Mouse (Mus musculus) left cerebral cortex, postnatal 4 days (tissue): ENCODE results near the gene Vwf. TPM values are rescaled to one million over a fixed set of nuclear protein-coding genes. Genes with fewer than 3 reads are reported as not detected.

ENCODE experiments used
- DNase-seq: peaks from one replicate; pipeline ENCODE4 v3.0.0-alpha.2; 2022
- intact Hi-C: fragments of 180-260 bp; cut with DNase I; formaldehyde crosslinking; loops from one replicate; pipeline ENCODE4 v1.15.1; 2025
- total RNA-seq, 2 experiments: library from RNA; stranded (reverse); gene quantifications; 2 replicates each; pipeline ENCODE4 v1.2.3; 2021

The Vwf gene
- total RNA-seq, 2 experiments from 2014 or later = 24.1 to 28.2 TPM

GRCm38 (mm10) chr6:125727484-125727911 is 180.9 kb downstream of the Vwf start:
- DNase-seq = peak; percentile 66
- intact Hi-C loops = no loop called here

DNA sequence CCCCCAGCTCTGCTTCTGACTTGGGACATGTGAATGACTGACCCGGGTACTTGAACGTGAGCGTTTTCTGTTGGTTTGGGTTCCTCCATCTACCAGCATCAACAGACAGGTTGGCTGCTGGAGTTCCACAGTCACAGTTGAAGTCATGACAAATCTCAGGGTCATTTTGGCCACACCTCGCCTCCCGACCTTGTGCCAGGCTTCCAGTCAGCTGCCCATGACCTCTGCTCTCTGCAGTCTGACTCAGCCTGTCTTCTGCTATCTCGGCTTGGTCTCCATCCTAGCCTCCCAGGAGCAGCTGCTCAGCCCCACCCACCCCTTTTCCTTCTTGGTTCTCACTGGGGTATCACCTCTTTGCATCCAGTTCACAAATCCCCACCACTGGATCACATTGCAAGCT is 182.9 kb downstream of the Vwf start:
- intact Hi-C loops = no loop called here
- DNase-seq = no peak

GRCm38 (mm10) chr6:125729986-125730535 is 183.5 kb downstream of the Vwf start:
- intact Hi-C loops = no loop called here
- peak; percentile 43 for DNase-seq

Other genes starting within 250 kb of the Vwf start
- gene Ltbr, start 232.9 kb upstream of the Vwf start, total RNA-seq = 10 to 100 TPM in 1 of 2 experiments, 1 to 10 TPM in 1; 9.6 to 10.7 TPM
- 1 to 10 TPM; 1.5 to 2.1 TPM for gene Scnn1a, start 226.1 kb upstream of the Vwf start, total RNA-seq
- gene Tnfrsf1a, start 197.4 kb upstream of the Vwf start, total RNA-seq = 10 to 100 TPM; 11.2 to 12.0 TPM
- gene Plekhg6, start 166.0 kb upstream of the Vwf start, total RNA-seq = not detected
- gene Cd9, start 52.0 kb upstream of the Vwf start, total RNA-seq = 10 to 100 TPM; 53.1 to 56.4 TPM
- under 1 TPM; 0.83 to 0.86 TPM for gene Ano2, start 143.6 kb downstream of the Vwf start, total RNA-seq